ENCODE assay signal across 14 mouse cellular contexts in the genomic region with DNA sequence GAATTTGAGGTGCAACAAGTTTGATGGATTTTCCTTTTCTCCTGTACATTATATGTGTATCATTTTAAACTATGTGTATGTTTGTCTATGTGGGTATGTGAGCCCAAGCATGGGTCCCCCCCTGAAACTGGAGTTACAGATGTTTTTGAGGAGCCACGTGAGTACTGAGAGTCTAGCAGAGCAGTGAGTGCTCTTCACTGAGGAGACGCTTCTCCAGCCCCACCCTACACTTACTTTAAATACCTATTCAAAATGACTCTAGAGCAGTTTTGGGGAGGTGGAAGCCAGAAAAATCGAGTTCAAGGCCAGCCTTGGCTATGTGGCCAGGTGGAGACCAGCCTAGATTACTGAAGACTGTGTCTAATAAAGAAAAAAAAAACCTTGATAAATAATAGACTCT. TPM values are rescaled to one million over a fixed set of nuclear protein-coding genes. Genes with fewer than 3 reads are reported as not detected.
DNase-seq lines count a peak whose midpoint lies in the region.
"Had no signal": no experiment of that assay in that cellular context is flagged by ENCODE, and none has a peak within 500 bp of the region (broad histone marks: within the 10 kb centered on the region; RNA-seq: fewer than 3 reads in every experiment).

No protein-coding gene starts in this region.

- peak; percentile 66 for DNase-seq in ES-CJ7 (ENCODE audit: low read depth, low spot score)
- DNase-seq in R1 (ENCODE audit: low read depth, low spot score), result peak; percentile 59
- DNase-seq in layer of hippocampus, postnatal 10 days (ENCODE audit: low spot score in 2 of 2), result no peak
- no peak for DNase-seq in spleen, postnatal 10 days (ENCODE audit: low spot score in 2 of 2)
- no peak for DNase-seq in urinary bladder, postnatal 10 days (ENCODE audit: low spot score)
- DNase-seq: adrenal gland, adult 8-10 months; adrenal gland, postnatal 14 days; adrenal gland, postnatal 36 days; cerebellum, adult 11-12 months; cerebellum, adult 2 months; cerebellum, adult 9-10 months; cerebellum, postnatal 10 days; cerebellum, postnatal 25 days; forebrain, postnatal 0 days had no signal

RNA-seq across cellular contexts. Expression of a gene that starts 58.2 kb away (rescaled TPM):
- total RNA-seq in layer of hippocampus, postnatal 10 days (2021), result 100 to 1,000 TPM; 239 to 262 TPM

Comparison
In these comparisons a context has a peak if more than half of its experiments do, and no peak if none do; other contexts are left out.
1. DNase-seq: peak in ES-CJ7 (single experiment) and R1 (single experiment); none in layer of hippocampus, postnatal 10 days (0 of 2), spleen, postnatal 10 days (0 of 2) and urinary bladder, postnatal 10 days (single experiment).